Mouse (Mus musculus) embryonic stem cell, embryonic (primary cell): ENCODE measurements around the gene Ms4a4b.
"Not testable (repeated sequence)": the region's sequence is repeated elsewhere in the genome, so short reads cannot be mapped to it uniquely, and the experiment has no call there.

Experiments used
- CTCF ChIA-PET, 4 experiments: fragments of 300-600 bp in 2 of 4; fragments of 350-600 bp in 2 of 4; sonication (Branson Sonifier 250); formaldehyde crosslinking; loops; one replicate each; lab custom pipeline; 2022; ENCODE audit warnings: inconsistent platforms in 2 of 4; lab: Charles Lee
- POLR2A ChIA-PET, 4 experiments: fragments of 300-600 bp in 2 of 4; fragments of 350-600 bp in 2 of 4; sonication (Branson Sonifier 250); formaldehyde crosslinking; loops; one replicate each; lab custom pipeline; 2022; ENCODE audit warnings: antibody characterized with exemption in 4 of 4, inconsistent platforms in 1 of 4; lab: Charles Lee

Gene Ms4a4b

GRCm38 (mm10) chr19:11443338-11443737 is at the start of gene Ms4a4b:
TSS of gene Ms4a4b (plus strand) at chr19:11443553.
- ChIA-PET POLR2A (no interaction called here), CTCF (no interaction called here)

GRCm38 (mm10) chr19:11395769-11396168 is 47.6 kb upstream of the Ms4a4b start:
- CTCF ChIA-PET, result no interaction called here
- POLR2A ChIA-PET, result interaction anchor here in 1 of 4 experiments (0.6 kb wide), 1 partner anchor 444 kb away, joined by 6 read pairs; the partner anchor contains the start of gene Olfr1417

- CTCF ChIA-PET, result no interaction called here
Measured at GRCm38 (mm10) chr19:11404527-11404926, 38.8 kb upstream of the Ms4a4b start, which contains the start of gene Ms4a4c. TSS of gene Ms4a4c (plus strand) at chr19:11404770.

GRCm38 (mm10) chr19:11407428-11407827 is 35.9 kb upstream of the Ms4a4b start:
- CTCF ChIA-PET, result no interaction called here
- POLR2A ChIA-PET, result no interaction called here

More at GRCm38 (mm10) chr19:11404527-11404926, 38.8 kb upstream of the Ms4a4b start, which contains the start of gene Ms4a4c:
- POLR2A ChIA-PET, result no interaction called here

GRCm38 (mm10) chr19:11408591-11408990 is 34.8 kb upstream of the Ms4a4b start:
- ChIA-PET POLR2A (no interaction called here), CTCF (no interaction called here)

GRCm38 (mm10) chr19:11411640-11412039 is 31.7 kb upstream of the Ms4a4b start:
- POLR2A ChIA-PET, result no interaction called here
- CTCF ChIA-PET, result no interaction called here

GRCm38 (mm10) chr19:11414084-11414483 is 29.3 kb upstream of the Ms4a4b start:
- ChIA-PET POLR2A (no interaction called here), CTCF (interaction anchor here in 1 of 4 experiments (0.7 kb wide), 1 partner anchor 672 kb away, joined by 7 read pairs; no protein-coding TSS in a partner anchor)

- POLR2A ChIA-PET, result no interaction called here
- CTCF ChIA-PET, result no interaction called here
Measured at GRCm38 (mm10) chr19:11415581-11415980, 27.8 kb upstream of the Ms4a4b start.

GRCm38 (mm10) chr19:11418865-11419264 is 24.5 kb upstream of the Ms4a4b start:
- CTCF ChIA-PET, POLR2A ChIA-PET: not testable (repeated sequence)

GRCm38 (mm10) chr19:11431209-11431608 is 12.1 kb upstream of the Ms4a4b start:
- CTCF ChIA-PET, result interaction anchor here in 1 of 4 experiments (0.6 kb wide), 1 partner anchor 247 kb away, joined by 5 read pairs; no protein-coding TSS in a partner anchor
- POLR2A ChIA-PET, result not testable (repeated sequence)

- ChIA-PET CTCF (no interaction called here), POLR2A (no interaction called here)
Measured at GRCm38 (mm10) chr19:11435058-11435834, 8.1 kb upstream of the Ms4a4b start.

GRCm38 (mm10) chr19:11443964-11444363 is 611 bp downstream of the Ms4a4b start:
- CTCF ChIA-PET, result no interaction called here
- POLR2A ChIA-PET, result no interaction called here

- POLR2A ChIA-PET, result no interaction called here
- CTCF ChIA-PET, result no interaction called here
Measured at GRCm38 (mm10) chr19:11447238-11447637, 3.9 kb downstream of the Ms4a4b start.

GRCm38 (mm10) chr19:11459041-11459440 is 15.7 kb downstream of the Ms4a4b start:
- POLR2A ChIA-PET, CTCF ChIA-PET: not testable (repeated sequence)

GRCm38 (mm10) chr19:11464795-11465194 is 21.4 kb downstream of the Ms4a4b start:
- CTCF ChIA-PET, POLR2A ChIA-PET: not testable (repeated sequence)

- ChIA-PET CTCF (no interaction called here), POLR2A (no interaction called here)
Measured at GRCm38 (mm10) chr19:11466471-11466870, 23.1 kb downstream of the Ms4a4b start.

- POLR2A ChIA-PET, CTCF ChIA-PET: not testable (repeated sequence)
Measured at GRCm38 (mm10) chr19:11468361-11468760, 25.0 kb downstream of the Ms4a4b start.

GRCm38 (mm10) chr19:11469215-11469614 is 25.9 kb downstream of the Ms4a4b start, which contains the start of gene Ms4a6c:
TSS of gene Ms4a6c (plus strand) at chr19:11469366.
- CTCF ChIA-PET, POLR2A ChIA-PET: not testable (repeated sequence)

- ChIA-PET POLR2A (no interaction called here), CTCF (no interaction called here)
Measured at GRCm38 (mm10) chr19:11479714-11480113, 36.4 kb downstream of the Ms4a4b start.

- CTCF ChIA-PET, result no interaction called here
Measured at GRCm38 (mm10) chr19:11482684-11483083, 39.3 kb downstream of the Ms4a4b start.

GRCm38 (mm10) chr19:11483941-11484340 is 40.6 kb downstream of the Ms4a4b start:
- POLR2A ChIA-PET, result no interaction called here

More at GRCm38 (mm10) chr19:11482684-11483083, 39.3 kb downstream of the Ms4a4b start:
- POLR2A ChIA-PET, result no interaction called here

More at GRCm38 (mm10) chr19:11483941-11484340, 40.6 kb downstream of the Ms4a4b start:
- CTCF ChIA-PET, result no interaction called here
